Mouse (Mus musculus): ENCODE data around the gene Atp5mpl.

DNA sequence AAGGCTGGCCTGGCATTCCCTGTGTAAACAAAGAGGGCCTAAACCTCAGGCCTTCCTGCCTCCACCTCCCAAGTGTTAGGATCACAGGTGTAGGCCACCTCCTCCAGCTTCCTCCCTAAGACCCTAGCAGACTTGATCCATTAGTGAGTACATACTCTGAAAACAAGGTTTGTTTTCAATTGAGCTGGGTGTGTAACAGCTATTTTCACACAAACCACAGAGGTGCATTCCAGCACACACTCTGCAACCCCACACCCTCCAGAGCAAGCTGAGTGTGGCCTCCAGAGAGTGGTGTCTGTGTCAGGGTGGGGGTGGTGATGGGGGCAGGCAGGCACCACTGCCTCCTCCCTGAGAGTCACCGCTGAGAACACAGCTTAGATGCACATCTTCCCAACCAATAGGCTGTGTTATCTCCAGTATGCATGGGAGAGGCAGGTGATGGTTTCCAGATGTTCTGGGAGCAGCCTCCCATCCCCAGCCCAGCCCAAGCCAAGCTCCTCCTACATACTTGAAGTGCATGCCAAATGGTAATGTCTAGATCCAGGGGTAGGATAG, 28.1 kb downstream of the Atp5mpl start:
- no peak for TF ChIP-seq EP300 (IDR thresholded peaks at IDR 0.05; ENCODE audit: insufficient read depth, low read depth, low read length)
- no peak for TF ChIP-seq POLR2A (IDR thresholded peaks at IDR 0.05; ENCODE audit: insufficient read depth, low read length)
